Mouse (Mus musculus): Measurements from ENCODE around the gene Lipo1. TPM values are rescaled to one million over a fixed set of nuclear protein-coding genes. Genes with fewer than 3 reads are reported as not detected.
"Not testable (repeated sequence)": the region's sequence is repeated elsewhere in the genome, so short reads cannot be mapped to it uniquely, and the experiment has no call there.

Lipo1 gene
- not detected for total RNA-seq (2021)
- long read RNA-seq, experiment 1, result 0 reads
- long read RNA-seq, experiment 2, result 0 reads

- DNase-seq (ENCODE audit: low spot score in 2 of 2), result not testable (repeated sequence)
Measured at GRCm38 (mm10) chr19:33787359-33787758, at the start of gene Lipo1. Gene Lipo1, minus strand, starts transcription at chr19:33787459.

- no peak for DNase-seq (ENCODE audit: low spot score in 2 of 2)
Measured at GRCm38 (mm10) chr19:33786576-33787277, 532 bp downstream of the Lipo1 start.

GRCm38 (mm10) chr19:33761287-33762086 is 25.8 kb downstream of the Lipo1 start, which contains the start of gene Lipo3:
Gene Lipo3, minus strand, starts transcription at chr19:33761951.
- DNase-seq (ENCODE audit: low spot score in 2 of 2), result peak; percentile 14 to 27

- DNase-seq (ENCODE audit: low spot score in 2 of 2), result not testable (repeated sequence)
Measured at GRCm38 (mm10) chr19:33751259-33751658, 36.0 kb downstream of the Lipo1 start, which contains the start of gene Lipo2. Gene Lipo2, minus strand, starts transcription at chr19:33751359.

Other genes starting within 250 kb of the Lipo1 start
- not detected for gene Gm8978, start 162.2 kb downstream of the Lipo1 start, total RNA-seq (2021)
- gene Lipo2, start 36.1 kb downstream of the Lipo1 start, total RNA-seq (2021), result under 1 TPM; 0.18 to 0.22 TPM
- gene Lipo3, start 25.5 kb downstream of the Lipo1 start, total RNA-seq (2021), result 1 to 10 TPM; 5.3 to 5.6 TPM
- gene Lipf, start 173.7 kb upstream of the Lipo1 start, total RNA-seq (2021), result not detected
- not detected for gene Lipk, start 220.8 kb upstream of the Lipo1 start, total RNA-seq (2021)

All from gastrocnemius, postnatal 4 days (tissue).